Mouse (Mus musculus) neutrophil, adult 59 days (primary cell): ENCODE measurements around the gene Fbxo11. TPM values are rescaled to one million over a fixed set of nuclear protein-coding genes. Genes with fewer than 3 reads are reported as not detected.

Experiments used
- total RNA-seq, 2 experiments: library from RNA; stranded (reverse); gene quantifications; 1 replicate in 1 of 2; 2 replicates in 1 of 2; pipeline ENCODE4 v1.2.4; 2023

Fbxo11 gene
- total RNA-seq = 10 to 100 TPM; 54.5 to 58.6 TPM

DNA sequence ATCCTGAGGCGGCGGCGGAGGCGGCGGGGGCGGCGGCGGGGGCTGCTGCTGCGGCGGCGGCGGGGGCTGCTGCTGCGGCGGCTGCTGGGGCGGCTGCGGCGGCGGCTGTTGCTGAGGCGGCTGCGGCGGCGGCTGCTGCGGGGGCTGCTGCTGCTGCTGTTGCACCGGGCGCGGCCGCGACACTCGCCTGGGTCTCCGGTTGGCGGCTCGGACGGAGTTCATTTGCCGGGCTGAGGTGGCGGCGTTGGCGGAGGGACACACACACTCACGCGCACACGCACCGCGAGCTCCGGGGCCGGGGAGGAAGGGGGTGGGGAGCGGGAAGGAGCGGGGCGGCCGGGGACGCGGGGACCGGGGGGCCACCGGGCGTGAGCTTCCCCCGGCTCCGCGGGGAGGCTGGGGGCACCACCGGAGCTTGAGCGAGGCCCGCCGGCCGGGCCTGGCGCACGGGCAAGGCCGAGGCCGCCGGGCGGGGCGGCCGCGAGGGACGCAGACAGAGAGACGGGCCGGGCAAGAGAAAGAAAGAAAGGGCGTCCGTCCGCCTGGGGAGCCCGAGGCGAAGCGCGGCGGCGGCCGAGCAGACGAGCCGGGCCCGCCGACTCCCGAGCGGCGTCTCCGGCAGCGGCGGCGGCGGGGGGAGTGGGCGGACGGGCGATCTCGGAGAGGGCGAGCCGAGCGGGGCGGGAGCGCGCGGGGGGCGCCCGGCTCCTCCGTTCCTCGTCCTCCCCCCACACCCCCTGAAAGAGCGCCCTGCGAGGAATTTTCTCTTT, at the start of gene Fbxo11:
Fbxo11 (minus strand) TSS at position 261 of the 770 bp plus-strand sequence.

DNA sequence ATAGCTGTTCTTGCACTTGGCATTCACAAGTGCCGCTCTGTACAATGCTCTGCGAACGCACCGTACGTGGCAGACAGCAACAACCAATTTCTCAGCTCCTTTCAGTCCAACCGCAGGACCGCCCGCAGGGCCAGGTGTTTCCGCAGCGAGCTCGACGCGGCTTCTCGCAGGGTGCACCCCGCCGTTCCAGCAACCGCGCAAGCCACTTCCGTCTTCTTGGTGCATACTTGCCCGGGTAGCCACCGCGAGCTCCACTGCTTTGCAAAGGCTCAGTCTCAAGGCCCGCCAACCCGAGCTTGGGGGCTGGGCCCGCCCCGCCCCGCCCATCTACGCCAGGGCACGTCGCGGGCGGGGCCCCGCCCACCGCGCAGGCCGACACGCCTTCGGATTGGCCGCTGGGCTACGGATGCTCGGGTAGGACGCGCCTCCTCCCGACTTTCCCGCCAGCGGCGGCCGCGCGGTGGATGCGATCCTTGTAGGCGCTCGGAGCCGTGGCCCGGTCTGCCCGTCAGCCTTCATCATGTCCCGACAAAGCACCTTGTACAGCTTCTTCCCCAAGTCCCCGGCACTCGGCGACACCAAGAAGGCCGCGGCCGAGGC, 90.4 kb downstream of the Fbxo11 start, which contains the start of gene Msh6:
Msh6 (plus strand) TSS at position 434 of the 600 bp plus-strand sequence.

Other genes starting within 250 kb of the Fbxo11 start
- not detected for gene Rpl36-ps4, start 144.3 kb downstream of the Fbxo11 start, total RNA-seq
- 10 to 100 TPM; 15.4 TPM for gene Msh6, start 90.2 kb downstream of the Fbxo11 start, total RNA-seq